Mouse (Mus musculus) thymus, postnatal 25 days (tissue): ENCODE data around the gene Cfap43.

Source experiments
- DNase-seq: peaks from one replicate; pipeline ENCODE4 v3.0.0; 2022

Cfap43 gene

DNA sequence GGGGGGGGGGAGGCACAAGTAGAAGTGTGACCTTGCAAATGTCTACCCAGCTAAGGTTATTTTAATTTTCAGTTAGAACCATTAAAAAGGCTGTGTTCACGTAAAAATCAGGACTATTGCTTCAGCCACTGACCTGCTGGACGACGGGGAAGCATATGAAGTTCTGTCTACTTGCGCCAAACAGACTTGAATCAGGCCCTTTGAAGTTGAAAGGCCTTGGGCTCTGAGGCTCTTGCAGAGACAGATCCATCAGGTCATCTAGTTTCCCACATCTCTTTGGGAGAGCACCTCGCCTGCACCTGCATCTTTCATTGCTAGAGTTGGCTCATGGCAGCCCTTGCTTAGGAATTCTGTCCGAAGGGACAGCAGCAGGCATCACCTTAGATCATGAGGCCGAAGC is 5.7 kb downstream of the Cfap43 start:
- no peak for DNase-seq

DNA sequence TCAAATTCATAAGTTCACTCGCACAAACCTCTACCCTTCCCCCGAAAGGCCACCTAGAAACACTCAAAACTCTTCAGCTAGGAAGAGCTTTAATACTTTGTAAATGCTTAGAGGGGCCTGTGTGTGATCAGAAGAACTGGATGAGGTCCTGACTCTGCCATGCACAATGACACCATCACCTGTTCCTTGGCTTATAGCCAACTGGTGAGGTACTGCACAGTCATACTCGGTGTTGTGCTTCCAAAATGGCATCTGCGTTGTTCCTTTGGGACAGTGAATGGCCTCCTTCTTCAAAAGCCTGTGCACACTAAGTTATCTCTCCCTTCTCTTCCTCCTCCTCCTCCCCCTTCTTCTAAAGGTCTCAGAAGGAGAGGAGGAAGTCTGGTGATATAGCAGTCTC is 8.3 kb downstream of the Cfap43 start:
- DNase-seq, result no peak

DNA sequence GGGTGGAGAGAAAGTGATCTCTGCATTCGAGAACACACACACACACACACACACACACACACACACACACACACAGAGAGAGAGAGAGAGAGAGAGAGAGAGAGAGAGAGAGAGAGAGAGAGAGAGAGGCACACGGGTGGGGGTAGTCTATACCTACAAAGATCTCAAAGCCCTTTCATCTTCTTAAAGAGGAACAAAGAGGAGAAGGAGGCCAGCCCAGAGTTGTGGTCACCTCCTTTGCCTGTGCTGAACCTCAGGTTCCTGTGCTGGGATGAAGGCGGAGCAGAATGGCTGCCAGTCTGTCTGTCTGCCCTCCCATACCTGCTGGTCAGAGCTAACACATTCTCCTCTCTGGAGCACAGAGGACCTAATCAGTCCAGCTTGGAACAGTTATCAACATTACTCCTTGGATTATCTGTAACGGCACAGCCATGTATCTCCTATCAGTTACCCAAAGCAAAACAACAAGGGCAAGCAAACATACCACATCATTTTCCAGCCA is 8.9 kb downstream of the Cfap43 start:
- peak; percentile 48 for DNase-seq

DNA sequence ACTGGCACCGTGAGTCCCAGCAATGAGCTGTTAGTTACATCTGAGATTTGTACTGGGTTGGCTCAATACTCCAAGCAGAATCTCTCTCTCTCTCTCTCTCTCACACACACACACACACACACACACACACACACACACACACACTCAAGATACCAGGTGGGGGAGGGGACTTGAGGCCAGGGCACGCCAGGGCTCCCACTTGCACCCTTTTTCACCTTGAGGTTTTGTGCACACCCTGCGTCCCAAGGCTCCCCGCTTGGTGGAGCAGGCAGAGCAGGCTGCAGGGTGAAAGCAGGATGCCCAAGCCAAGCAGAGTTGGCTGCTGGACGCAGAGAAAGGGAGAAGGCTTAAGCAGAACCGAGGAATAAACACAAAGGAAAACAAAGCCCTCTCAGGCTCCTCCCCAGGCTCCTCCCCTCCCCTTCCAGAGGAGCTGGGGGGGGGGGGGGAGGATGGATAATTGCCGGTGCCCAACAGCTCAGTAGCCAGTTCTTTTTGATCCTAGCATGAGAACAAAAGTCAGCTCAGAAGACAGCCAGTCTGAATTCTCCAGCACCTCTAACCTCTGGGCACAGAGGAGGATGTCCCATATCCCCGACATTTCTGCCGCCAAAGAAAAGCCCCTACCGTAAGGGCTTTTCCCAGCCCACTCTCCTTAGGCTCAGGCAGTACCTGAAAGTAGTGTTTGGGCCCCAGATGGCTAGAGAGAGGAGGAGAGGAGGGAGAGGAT is 9.5 kb downstream of the Cfap43 start:
- no peak for DNase-seq

DNA sequence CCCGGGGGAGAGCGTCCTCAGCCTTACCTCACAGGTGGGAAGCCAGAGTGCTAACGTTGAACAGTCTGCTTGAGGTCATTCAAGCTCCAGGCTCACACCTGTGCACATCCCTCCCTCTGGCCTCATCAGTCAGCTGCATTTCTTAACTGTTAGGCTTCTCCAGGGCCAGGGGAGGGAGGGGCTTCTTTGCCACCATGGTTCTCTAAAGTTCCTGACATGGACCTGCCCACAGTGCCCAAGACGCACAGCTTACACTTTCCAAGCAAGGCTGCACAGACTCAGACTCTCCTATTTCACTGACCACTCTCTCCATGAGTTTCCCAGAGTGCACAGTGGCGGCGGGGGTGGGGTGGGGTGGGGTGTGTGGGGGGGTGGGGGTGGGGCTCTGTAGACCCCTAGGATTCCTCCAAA is 10.1 kb downstream of the Cfap43 start:
- no peak for DNase-seq

DNA sequence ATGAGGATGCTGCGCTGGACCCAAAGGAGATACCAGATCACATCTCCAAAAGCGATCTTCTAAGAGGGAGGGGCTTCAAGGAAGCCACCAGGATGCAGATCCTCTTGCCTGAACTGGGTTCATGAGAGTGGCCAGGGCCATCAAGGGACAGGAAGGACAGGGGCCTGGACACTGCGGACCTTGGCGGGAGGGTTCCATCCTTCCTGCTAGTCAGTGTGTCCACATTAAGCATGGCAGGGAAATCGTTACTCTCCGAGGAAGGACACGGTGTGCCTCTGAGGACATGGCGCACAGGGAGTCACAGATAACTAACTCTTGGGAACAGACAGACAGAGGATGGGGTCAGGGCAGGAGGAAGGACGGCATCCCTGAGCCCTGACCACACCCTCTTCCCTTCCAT is 11.5 kb downstream of the Cfap43 start:
- no peak for DNase-seq

DNA sequence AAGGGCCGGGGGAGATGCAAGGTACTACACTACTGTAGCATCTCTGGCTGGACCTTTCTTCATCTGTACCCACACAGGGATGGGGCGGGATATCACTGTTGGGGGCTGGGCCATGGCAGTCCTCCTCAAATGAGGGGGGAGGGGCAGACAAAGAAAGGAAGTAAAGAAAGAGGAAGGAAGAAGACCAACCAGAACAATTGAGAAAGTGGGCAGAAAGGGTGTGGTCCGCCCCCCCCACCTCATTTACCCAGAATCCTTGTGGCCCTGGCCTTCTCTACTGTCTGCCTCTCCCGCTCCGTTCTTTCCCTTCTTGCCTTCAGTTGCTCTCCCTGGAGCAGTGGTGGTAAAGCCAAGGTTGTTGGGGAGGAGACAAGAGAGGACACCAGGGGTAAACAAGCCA is 13.5 kb downstream of the Cfap43 start:
- no peak for DNase-seq

DNA sequence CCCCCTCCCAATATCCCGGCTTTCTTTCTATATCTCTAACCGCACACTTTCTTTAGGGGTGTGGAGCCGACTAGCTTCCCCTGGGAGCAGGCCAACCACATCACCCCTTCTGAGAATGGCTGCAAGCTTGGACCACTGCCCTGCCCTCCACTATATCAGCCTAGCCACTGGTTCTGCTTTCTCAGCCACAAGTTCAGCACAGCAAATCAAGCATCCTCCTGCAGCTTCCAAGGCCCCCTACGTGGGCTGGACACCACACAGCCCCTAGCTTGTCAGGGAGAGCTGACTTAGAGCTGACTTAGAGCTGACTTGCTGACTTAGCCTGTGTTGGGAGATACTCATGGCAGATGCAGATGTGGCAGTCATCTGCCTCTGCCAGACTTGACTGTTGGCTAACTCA is 14.0 kb downstream of the Cfap43 start:
- no peak for DNase-seq

DNA sequence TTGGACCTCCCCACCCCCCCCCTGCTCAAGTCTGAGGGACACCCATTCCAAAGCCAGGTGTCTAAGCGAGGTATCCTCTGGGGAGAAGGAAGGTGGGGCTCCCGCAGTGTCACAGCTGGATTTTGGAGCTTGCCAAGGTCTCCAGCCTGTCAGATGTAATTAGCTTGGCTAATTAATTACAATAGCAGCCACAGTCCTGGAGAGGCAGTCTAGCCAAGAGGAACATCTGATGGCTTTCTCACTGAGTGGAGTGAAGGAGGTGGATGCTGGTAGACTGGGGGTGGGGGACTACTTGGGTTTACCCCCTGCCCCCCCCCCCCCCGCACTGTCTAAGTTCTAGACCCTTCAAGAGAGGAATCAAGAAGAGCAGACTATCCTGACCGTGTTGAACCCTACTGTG is 15.4 kb downstream of the Cfap43 start:
- no peak for DNase-seq

DNA sequence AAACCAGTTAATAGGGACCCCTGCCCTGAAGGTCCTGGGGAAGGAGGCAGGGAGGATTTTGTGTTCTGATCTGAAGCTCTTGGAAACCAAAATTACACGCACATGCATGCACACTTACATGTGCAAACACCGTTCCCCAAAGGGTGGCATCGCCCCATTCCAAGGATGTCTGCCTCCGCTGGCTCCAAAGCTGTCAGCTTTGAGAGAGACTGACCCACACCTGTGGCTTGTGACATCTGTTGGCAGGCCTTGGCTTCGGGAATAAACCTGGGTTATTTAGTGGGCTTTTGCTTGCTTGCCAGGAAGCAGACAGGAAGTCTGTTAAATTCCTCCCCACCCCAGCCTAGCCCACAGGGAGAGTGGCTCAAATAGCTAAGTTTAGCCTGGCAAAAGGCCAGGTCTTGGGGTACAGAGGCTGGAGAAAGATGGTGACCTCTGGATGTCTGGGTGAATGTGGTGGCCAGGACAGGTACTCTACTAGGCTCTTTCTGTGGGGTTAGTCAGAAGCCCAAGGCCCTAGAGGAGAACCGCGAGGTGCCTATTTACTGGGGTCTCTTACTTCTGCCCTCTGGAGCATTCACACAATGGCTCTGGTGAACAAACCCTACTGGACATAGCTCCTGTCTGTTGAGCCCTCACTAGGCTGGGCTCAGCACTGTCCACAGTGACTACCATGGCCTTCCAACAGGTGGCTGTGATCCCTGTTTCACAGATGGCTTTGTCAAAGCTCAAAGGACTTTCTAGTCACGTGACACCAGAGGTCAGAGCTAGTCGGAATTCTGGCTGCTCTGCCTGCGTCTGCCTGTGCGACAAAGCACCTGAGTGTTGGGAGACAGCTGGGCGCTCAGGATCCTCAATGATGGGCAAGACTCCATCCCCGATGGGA is 16.5 kb downstream of the Cfap43 start:
- no peak for DNase-seq

DNA sequence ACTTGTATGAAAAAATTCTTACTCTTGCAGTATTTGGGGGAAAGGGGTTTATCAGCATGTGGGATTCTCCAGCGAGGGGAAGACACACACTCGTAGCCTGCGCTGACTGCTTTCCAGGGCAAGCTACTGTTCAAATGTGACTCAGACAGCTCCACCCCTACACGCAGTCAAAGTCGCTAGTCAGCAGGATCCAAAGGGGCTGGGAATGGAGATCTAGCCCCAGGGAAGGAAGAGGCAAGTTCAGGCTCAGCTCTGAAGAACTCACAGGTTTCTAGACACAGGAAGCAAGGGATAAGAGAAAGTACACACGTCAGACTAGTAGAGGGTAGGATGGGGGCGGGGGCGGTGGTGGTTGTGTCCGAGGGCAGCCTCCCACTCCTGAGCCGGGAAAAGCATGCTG is 18.5 kb downstream of the Cfap43 start:
- DNase-seq, result no peak

DNA sequence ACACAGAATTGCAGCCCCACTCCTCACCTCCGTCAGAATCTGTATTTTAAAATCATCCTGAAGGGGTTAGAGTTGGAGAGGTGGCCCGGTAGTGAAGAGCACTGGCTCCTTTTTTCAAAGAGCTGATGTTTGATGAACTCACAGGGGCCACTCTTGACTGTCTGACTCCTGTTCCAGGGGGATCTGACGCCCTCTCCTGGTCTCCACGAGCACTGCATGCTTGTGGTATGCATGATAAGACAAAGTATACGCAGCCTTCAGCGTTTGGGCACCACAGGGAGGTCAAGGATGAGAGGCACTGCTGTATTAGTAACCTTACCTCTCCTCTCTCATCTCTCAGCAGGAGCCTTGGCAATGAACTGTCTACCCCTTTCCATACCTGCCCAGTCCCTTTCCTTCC is 19.1 kb downstream of the Cfap43 start:
- DNase-seq, result no peak

DNA sequence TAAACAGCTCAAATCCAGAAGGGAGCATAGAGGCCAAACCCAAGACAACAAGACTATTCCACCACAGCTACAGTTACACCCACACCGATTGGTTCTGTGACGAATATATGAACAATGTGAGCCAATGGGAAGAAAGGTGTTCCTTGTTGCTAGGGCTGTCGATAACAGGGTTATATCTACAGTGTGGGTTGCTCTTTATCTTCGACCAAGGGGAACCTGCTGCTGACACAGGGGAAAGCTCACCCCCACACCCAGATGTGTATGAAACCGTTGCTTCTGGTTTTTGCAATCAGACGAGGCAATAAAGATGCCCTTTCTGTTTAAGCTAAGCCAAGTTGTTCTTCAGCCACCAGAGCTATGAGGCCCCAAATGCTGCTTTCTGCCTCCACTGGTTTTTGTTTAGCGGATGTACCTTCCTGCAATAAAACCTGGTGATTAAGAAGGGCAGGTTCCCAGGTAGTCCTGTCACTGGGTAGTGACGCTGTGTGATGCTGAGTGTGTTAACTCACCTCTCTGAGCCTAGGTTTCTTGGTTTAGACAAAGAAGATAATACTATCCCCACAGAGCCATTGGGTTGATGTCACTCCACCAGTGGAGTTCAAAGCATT is 20.5 kb downstream of the Cfap43 start:
- DNase-seq, result no peak

DNA sequence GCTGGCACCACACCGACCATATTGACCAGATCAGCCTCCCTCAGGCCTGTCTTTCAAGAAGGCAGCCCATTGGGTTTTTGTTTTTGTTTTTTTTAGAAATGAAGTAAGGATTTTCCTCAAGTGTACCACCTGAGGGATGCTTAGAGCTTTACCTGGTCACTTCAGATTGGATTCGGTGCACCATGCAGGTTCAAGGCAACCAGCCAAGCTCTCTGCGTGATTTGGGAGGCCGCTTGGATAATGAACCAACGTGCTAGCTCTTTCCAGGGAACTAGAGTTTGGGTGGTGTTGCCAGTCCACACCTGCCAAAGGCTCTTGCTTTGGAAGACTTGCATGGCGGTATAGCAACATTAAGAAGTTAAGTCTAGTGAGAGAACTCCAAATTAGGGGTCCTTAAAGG is 26.0 kb downstream of the Cfap43 start:
- DNase-seq, result no peak

DNA sequence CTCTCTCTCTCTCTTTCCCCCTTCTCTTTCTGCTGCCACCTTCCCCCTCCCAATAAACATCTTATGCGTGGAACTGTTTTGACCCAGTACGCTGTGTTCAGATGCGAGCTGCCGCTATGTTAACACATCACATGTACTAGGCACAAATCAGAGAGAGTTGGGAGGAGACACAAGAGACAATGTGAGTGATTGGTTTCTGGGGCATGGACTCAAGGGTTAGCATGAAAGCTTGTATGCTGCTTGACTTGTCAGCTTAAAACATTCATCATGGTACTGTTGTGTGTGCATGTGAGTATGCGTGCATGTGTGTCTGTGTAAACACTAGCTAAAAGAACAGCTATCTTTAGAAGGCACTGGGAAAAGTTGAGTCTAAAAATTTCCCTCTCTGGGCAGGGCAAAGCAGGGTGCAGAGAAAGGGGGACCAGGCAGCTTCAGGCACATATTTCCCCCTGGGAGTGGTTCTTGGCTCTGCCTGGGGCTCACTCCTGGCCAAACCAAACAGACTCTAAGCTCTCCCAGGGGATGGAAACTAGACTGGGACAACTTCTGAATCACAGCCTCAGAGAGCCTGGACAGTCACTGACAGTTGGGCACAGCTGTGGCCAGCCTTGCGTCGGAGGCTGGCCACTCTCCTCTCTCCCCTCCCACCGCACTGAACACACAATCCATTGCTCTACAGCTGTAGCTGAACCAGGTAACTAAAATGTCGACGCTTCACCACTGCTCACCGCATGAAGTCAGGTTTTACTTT is 27.4 kb downstream of the Cfap43 start:
- DNase-seq, result no peak

DNA sequence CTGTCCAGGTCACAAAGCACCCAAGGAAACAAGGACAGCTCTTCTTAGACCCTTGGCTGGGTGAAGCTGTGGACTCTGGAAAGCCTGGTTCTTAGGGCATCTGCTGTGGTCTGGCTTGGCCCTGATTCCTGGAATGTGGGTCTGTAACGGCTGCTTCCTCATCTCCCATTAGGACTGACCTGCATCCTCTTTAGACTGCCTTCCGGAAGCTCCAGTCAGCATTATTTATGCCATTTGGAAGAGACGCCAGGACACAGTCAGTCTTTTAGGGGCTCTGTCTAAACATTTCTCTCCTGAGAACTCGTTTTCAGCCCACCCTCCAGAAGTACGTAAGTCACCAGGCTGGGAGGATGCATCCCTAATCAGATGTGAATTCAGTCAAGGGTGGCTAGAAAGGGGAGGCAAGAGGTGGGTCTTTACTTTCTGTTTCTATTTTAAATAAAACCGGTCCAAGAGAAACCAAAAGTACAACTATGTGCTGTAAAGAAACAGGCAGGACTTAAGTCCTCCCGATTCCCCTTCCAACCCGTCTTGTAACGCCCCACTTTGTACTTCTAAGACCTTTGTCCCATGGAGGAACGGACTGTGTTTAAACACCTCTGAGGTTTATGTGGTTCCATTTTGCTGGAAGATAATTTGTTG is 28.5 kb downstream of the Cfap43 start:
- DNase-seq, result no peak

DNA sequence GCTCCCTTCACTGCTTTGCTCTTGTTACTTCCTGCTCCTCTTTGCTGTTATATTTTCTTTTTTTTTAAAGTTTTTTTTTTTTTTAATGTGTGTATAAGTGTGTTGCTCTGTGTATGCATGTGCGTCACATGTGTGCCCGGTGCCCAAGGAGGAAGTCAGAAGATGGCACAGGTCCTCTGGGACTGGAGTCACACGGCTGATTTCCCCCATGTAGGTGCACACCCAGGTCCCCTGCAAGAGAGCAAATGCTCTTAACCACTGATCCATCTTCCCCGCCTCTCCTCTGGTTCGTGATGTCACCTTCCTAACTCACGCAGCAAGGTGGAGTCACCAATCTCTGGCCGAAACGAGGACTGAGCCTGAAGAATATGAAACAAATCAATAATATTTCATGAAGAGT is 31.1 kb downstream of the Cfap43 start:
- DNase-seq, result no peak

DNA sequence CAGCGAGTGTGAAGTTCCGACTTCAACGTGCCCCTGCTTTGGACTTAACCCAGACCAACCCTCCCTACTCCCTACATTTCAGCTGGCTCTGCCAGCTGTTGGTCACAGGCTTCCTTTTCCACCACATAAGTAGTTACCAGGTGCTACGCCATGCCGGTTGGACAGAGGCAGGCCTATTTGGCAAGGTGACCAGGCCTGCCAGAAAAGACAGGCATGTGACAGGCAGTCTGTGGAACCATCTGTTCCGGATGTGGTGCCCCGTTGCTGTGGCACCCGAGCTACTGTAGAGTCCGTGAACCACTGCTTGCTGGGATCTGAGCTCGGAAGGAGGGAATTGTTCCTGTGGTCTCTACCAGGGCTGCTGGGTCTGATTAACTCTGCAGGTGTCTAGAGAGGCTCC is 31.7 kb downstream of the Cfap43 start:
- peak; percentile 54 for DNase-seq

DNA sequence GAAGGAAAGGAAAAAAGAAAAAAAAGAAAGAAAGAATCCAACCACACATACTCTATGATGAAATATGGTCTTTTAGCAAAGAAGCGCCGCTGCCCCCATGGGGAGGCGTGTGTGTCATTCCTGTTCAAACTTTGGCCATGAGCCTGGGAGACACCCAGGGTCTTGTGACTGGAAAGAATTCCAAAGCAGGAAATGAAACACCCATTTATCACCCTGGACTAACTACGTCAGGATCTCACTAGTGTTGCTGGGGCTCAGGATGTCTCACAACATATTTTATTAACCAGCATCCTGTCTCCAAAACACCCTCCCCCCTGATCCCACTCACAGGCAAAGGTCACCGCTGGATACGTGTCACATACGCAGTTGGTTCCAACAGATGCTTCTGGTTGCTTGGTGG is 32.5 kb downstream of the Cfap43 start:
- DNase-seq, result no peak

DNA sequence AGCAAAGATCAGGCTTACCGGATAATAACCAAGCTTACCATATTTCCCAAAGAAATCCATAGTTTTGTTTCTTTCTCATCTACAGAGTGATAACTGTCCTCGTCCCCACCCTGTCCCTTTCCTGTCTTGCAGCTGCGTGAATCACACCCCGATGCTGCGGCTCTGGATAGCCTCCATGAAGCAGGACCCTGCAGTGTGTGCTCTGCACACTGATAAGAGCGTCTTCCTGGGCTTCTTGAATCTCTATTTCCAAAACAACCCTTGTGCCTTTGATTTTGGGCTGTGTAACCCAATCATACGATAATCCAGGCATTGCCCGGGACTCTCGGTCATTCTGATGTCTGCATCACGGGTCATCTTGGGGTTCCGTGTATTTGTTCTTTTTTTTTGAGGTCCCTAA is 33.2 kb downstream of the Cfap43 start:
- DNase-seq, result no peak

DNA sequence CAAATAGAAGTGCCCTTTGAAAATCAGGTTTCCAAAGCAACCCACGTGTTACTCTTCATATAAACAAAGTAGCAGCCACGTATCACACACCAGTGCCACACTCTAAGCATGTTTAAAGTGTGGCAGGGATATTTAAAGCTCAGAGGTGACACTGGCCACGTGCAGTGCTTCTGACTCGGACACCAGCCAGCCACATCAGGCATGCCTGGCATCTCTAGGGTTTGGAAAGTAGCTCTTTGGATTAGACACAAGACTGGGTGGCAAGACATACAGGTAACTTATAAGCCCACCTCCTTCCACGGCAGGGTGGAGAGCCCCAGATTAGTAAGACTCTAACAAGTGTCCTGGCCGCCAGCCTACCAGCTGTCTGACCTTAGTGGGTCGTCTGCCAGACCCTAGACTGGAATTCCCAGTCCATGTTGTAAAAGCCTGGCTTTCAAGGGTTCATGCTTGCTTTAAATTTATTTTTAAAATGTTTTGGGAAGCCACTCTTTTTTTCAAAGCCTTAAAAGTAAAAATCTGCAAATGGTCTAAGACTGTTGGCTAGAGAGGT is 33.8 kb downstream of the Cfap43 start:
- DNase-seq, result no peak
